Mouse (Mus musculus) liver, postnatal 0 days (tissue): ENCODE measurements around the gene Cemip.

Experiments
- CTCF ChIP-seq: sonication (generic); IDR thresholded peaks from 2 replicates; pipeline ENCODE4 v1.5.1; 2016; ENCODE audit warnings: antibody characterized with exemption, low read depth
- EP300 ChIP-seq: IDR thresholded peaks from 2 replicates; pipeline ENCODE4 v1.6.1; 2016; ENCODE audit warnings: antibody characterized with exemption, low read depth, mild to moderate bottlenecking

GRCm38 (mm10) chr7:84131736-84132135 lies 45.4 kb upstream of the Cemip start:
- TF ChIP-seq CTCF (no peak), EP300 (no peak)
